Mouse (Mus musculus): ENCODE measurements around the gene Esr1. TPM values are rescaled to one million over a fixed set of nuclear protein-coding genes. Genes with fewer than 3 reads are reported as not detected.

Esr1 gene
- polyA plus RNA-seq, 1 experiment, result 0.40 TPM

- Histone ChIP-seq H3K79me3 (ENCODE audit: low read depth) (no peaks in the 10 kb centered on the region), H3K4me3 (ENCODE audit: insufficient read depth, poor library complexity, severe bottlenecking) (peak overlapping the region; percentile 0), H3K79me2 (ENCODE audit: control insufficient read depth, insufficient read depth) (no peaks in the 10 kb centered on the region), H3K36me3 (ENCODE audit: control insufficient read depth, insufficient read depth) (no peaks in the 10 kb centered on the region), H3ac (ENCODE audit: control insufficient read depth, insufficient read length, low read depth) (no peak overlapping the region), H3K27me3 (ENCODE audit: control insufficient read depth, insufficient read depth, insufficient read length) (no peaks in the 10 kb centered on the region)
- no peak for TF ChIP-seq CEBPB (IDR thresholded peaks at IDR 0.05; ENCODE audit: low read depth)
- TF ChIP-seq MYOG (IDR thresholded peaks at IDR 0.05; ENCODE audit: control insufficient read depth, extremely low read depth, insufficient read length), result no peak
- no peak for TF ChIP-seq MAX (IDR thresholded peaks at IDR 0.05)
- TF ChIP-seq USF1 (IDR thresholded peaks at IDR 0.05; ENCODE audit: low read depth), result peak; percentile 52
- peak; percentile 65 for TF ChIP-seq MYOD1 (IDR thresholded peaks at IDR 0.05; ENCODE audit: control insufficient read depth, insufficient read length, low read depth)
- no peak for TF ChIP-seq CTCF (IDR thresholded peaks at IDR 0.05; ENCODE audit: control insufficient read depth, insufficient read depth, insufficient read length)
- no peak for TF ChIP-seq FOSL1 (IDR thresholded peaks at IDR 0.05; ENCODE audit: insufficient read depth, low read length, poor library complexity, severe bottlenecking)
Measured at GRCm38 (mm10) chr10:4620596-4621504, 9.5 kb downstream of the Esr1 start.

DNA sequence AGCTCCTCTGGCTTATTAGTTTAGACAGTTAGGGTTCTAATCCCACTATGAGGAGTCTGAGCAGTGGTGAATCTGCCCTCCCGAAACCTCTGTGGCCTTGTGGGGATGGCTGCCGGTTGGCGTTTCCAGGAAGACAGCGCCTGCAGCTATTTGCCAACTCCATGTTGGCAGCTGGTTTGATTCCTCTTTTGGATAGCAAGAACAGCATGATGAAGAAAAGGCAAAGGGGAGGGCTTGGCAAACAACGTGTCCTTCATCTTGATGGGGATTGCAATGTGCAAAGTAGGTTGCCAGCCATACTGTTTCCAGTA is 10.1 kb downstream of the Esr1 start:
- Histone ChIP-seq H3K27me3 (ENCODE audit: control insufficient read depth, insufficient read depth, insufficient read length) (no peaks in the 10 kb centered on the region), H3K4me3 (ENCODE audit: insufficient read depth, poor library complexity, severe bottlenecking) (peak overlapping the region; percentile 0), H3K79me2 (ENCODE audit: control insufficient read depth, insufficient read depth) (no peaks in the 10 kb centered on the region), H3ac (ENCODE audit: control insufficient read depth, insufficient read length, low read depth) (no peak overlapping the region), H3K36me3 (ENCODE audit: control insufficient read depth, insufficient read depth) (no peaks in the 10 kb centered on the region), H3K79me3 (ENCODE audit: low read depth) (no peaks in the 10 kb centered on the region)
- no peak for TF ChIP-seq MYOG (IDR thresholded peaks at IDR 0.05; ENCODE audit: control insufficient read depth, extremely low read depth, insufficient read length)
- TF ChIP-seq FOSL1 (IDR thresholded peaks at IDR 0.05; ENCODE audit: insufficient read depth, low read length, poor library complexity, severe bottlenecking), result no peak
- TF ChIP-seq MYOD1 (IDR thresholded peaks at IDR 0.05; ENCODE audit: control insufficient read depth, insufficient read length, low read depth), result no peak
- TF ChIP-seq CTCF (IDR thresholded peaks at IDR 0.05; ENCODE audit: control insufficient read depth, insufficient read depth, insufficient read length), result no peak
- TF ChIP-seq USF1 (IDR thresholded peaks at IDR 0.05; ENCODE audit: low read depth), result no peak
- TF ChIP-seq CEBPB (IDR thresholded peaks at IDR 0.05; ENCODE audit: low read depth), result no peak
- TF ChIP-seq MAX (IDR thresholded peaks at IDR 0.05), result no peak

DNA sequence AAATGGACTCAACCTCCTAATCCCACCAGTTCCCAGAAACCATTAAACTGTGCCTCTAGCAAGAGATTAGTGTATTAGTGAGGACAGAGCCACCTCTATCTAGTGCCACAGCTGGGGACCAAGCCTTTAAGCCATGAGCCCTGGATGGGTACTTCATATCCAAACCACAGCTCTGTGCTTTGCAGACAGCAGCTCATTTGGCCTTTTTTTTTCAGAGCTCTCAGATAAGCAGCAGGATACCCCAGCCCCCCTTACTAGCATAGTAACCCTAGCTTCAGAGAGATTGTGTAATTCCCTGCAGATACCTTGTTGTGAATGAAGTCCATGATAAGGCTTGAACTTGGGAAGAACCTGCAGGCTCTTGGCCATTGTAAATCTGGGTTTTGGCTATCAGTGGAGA is 11.9 kb downstream of the Esr1 start:
- H3K36me3 ChIP-seq (ENCODE audit: control insufficient read depth, insufficient read depth), result no peaks in the 10 kb centered on the region
- no peaks in the 10 kb centered on the region for H3K79me2 ChIP-seq (ENCODE audit: control insufficient read depth, insufficient read depth)
- no peak overlapping the region for H3K4me3 ChIP-seq (ENCODE audit: insufficient read depth, poor library complexity, severe bottlenecking)
- H3K79me3 ChIP-seq (ENCODE audit: low read depth), result no peaks in the 10 kb centered on the region
- no peak overlapping the region for H3ac ChIP-seq (ENCODE audit: control insufficient read depth, insufficient read length, low read depth)
- TF ChIP-seq MAX (IDR thresholded peaks at IDR 0.05), result no peak
- no peak for TF ChIP-seq MYOD1 (IDR thresholded peaks at IDR 0.05; ENCODE audit: control insufficient read depth, insufficient read length, low read depth)
- no peak for TF ChIP-seq MYOG (IDR thresholded peaks at IDR 0.05; ENCODE audit: control insufficient read depth, extremely low read depth, insufficient read length)
- TF ChIP-seq CTCF (IDR thresholded peaks at IDR 0.05; ENCODE audit: control insufficient read depth, insufficient read depth, insufficient read length), result no peak
- TF ChIP-seq CEBPB (IDR thresholded peaks at IDR 0.05; ENCODE audit: low read depth), result no peak
- no peak for TF ChIP-seq USF1 (IDR thresholded peaks at IDR 0.05; ENCODE audit: low read depth)
- TF ChIP-seq FOSL1 (IDR thresholded peaks at IDR 0.05; ENCODE audit: insufficient read depth, low read length, poor library complexity, severe bottlenecking), result no peak
- no peaks in the 10 kb centered on the region for H3K27me3 ChIP-seq (ENCODE audit: control insufficient read depth, insufficient read depth, insufficient read length)

DNA sequence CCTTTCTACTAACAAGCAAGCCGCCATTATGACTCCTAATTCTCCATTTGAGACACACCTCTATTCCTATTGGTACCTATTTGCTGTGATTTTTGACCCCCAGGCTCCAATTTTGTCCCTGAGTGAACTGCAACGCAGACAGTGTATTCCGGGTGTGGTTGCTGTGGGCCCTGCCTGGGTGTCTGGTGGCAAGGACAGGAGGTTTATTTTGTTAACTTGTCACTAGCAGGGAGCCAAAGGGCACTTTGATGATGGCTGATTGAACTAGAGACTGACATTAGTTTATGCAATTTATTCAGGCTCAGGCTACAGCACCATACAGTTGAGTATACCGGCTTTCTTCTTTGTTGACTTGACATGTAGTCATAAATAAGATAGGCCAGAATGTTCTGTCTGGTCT is 13.2 kb downstream of the Esr1 start:
- no peaks in the 10 kb centered on the region for H3K27me3 ChIP-seq (ENCODE audit: control insufficient read depth, insufficient read depth, insufficient read length)
- H3K79me2 ChIP-seq (ENCODE audit: control insufficient read depth, insufficient read depth), result no peaks in the 10 kb centered on the region
- TF ChIP-seq USF1 (IDR thresholded peaks at IDR 0.05; ENCODE audit: low read depth), result no peak
- no peak for TF ChIP-seq CEBPB (IDR thresholded peaks at IDR 0.05; ENCODE audit: low read depth)
- no peak for TF ChIP-seq MYOG (IDR thresholded peaks at IDR 0.05; ENCODE audit: control insufficient read depth, extremely low read depth, insufficient read length)
- TF ChIP-seq FOSL1 (IDR thresholded peaks at IDR 0.05; ENCODE audit: insufficient read depth, low read length, poor library complexity, severe bottlenecking), result no peak
- no peak for TF ChIP-seq CTCF (IDR thresholded peaks at IDR 0.05; ENCODE audit: control insufficient read depth, insufficient read depth, insufficient read length)
- TF ChIP-seq MYOD1 (IDR thresholded peaks at IDR 0.05; ENCODE audit: control insufficient read depth, insufficient read length, low read depth), result no peak
- no peak for TF ChIP-seq MAX (IDR thresholded peaks at IDR 0.05)
- no peak overlapping the region for H3K4me3 ChIP-seq (ENCODE audit: insufficient read depth, poor library complexity, severe bottlenecking)
- no peak overlapping the region for H3ac ChIP-seq (ENCODE audit: control insufficient read depth, insufficient read length, low read depth)
- H3K79me3 ChIP-seq (ENCODE audit: low read depth), result no peaks in the 10 kb centered on the region
- H3K36me3 ChIP-seq (ENCODE audit: control insufficient read depth, insufficient read depth), result no peaks in the 10 kb centered on the region

DNA sequence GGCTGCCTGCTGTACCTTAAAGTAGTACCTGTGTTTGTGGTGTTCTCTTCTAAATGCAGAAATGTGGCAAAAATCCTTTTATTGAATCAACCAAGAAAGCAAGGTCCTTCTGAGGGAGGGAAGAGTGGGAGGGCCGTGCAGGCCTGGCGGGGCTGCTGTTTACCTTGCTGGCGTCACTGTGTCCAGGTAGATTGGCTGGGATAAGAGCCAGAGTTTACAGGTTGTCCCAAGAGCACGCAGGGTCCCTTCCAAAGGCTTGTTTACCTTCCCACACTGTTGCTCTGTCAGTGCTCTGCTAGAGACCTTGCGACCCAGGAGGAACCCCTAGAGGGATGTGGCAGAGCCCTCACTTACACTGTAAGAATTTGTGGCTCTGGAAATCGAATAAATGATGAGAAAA is 13.9 kb downstream of the Esr1 start:
- H3K4me3 ChIP-seq (ENCODE audit: insufficient read depth, poor library complexity, severe bottlenecking), result no peak overlapping the region
- no peak overlapping the region for H3ac ChIP-seq (ENCODE audit: control insufficient read depth, insufficient read length, low read depth)
- no peaks in the 10 kb centered on the region for H3K27me3 ChIP-seq (ENCODE audit: control insufficient read depth, insufficient read depth, insufficient read length)
- no peaks in the 10 kb centered on the region for H3K36me3 ChIP-seq (ENCODE audit: control insufficient read depth, insufficient read depth)
- no peak for TF ChIP-seq CEBPB (IDR thresholded peaks at IDR 0.05; ENCODE audit: low read depth)
- no peak for TF ChIP-seq MYOG (IDR thresholded peaks at IDR 0.05; ENCODE audit: control insufficient read depth, extremely low read depth, insufficient read length)
- no peak for TF ChIP-seq CTCF (IDR thresholded peaks at IDR 0.05; ENCODE audit: control insufficient read depth, insufficient read depth, insufficient read length)
- no peak for TF ChIP-seq MYOD1 (IDR thresholded peaks at IDR 0.05; ENCODE audit: control insufficient read depth, insufficient read length, low read depth)
- no peak for TF ChIP-seq USF1 (IDR thresholded peaks at IDR 0.05; ENCODE audit: low read depth)
- TF ChIP-seq FOSL1 (IDR thresholded peaks at IDR 0.05; ENCODE audit: insufficient read depth, low read length, poor library complexity, severe bottlenecking), result no peak
- TF ChIP-seq MAX (IDR thresholded peaks at IDR 0.05), result no peak
- H3K79me2 ChIP-seq (ENCODE audit: control insufficient read depth, insufficient read depth), result no peaks in the 10 kb centered on the region
- no peaks in the 10 kb centered on the region for H3K79me3 ChIP-seq (ENCODE audit: low read depth)
